ENCODE assay signal across 16 mouse cellular contexts in genomic region chr9:78164741-78165140, GRCm38 (mm10).
"Had no signal": no experiment of that assay in that cellular context is flagged by ENCODE, and none has a peak within 500 bp of the region (broad histone marks: within the 10 kb centered on the region; RNA-seq: fewer than 3 reads in every experiment).

No protein-coding gene starts in this region.

- H3K27ac ChIP-seq: neural tube, embryonic 13.5 days; neural tube, embryonic 15.5 days; stomach, embryonic 15.5 days; stomach, postnatal 0 days had no signal

- H3K4me2 ChIP-seq: neural tube, embryonic 13.5 days; neural tube, embryonic 15.5 days; stomach, embryonic 15.5 days had no signal

- H3K27me3 ChIP-seq: neural tube, embryonic 13.5 days; neural tube, embryonic 15.5 days; stomach, embryonic 15.5 days had no signal

- H3K4me1 ChIP-seq: neural tube, embryonic 13.5 days; neural tube, embryonic 15.5 days; stomach, embryonic 15.5 days had no signal

- H3K9me3 ChIP-seq: neural tube, embryonic 13.5 days; neural tube, embryonic 15.5 days; stomach, embryonic 15.5 days had no signal

- DNase-seq: retina, postnatal 1 day; right cerebral cortex, adult 18-20 months; right cerebral cortex, postnatal 14 days; right cerebral cortex, postnatal 25 days; right cerebral cortex, postnatal 4 days; spleen, adult 18-20 months; thymus, adult 18-20 months; thymus, adult 2 months; thymus, postnatal 14 days; thymus, postnatal 25 days; thymus, postnatal 36 days; thymus, postnatal 4 days had no signal

- H3K4me3 ChIP-seq: neural tube, embryonic 13.5 days; neural tube, embryonic 15.5 days; stomach, embryonic 15.5 days had no signal

- H3K9ac ChIP-seq: neural tube, embryonic 13.5 days; neural tube, embryonic 15.5 days; stomach, embryonic 15.5 days had no signal
